Mouse (Mus musculus): Measurements from ENCODE around the gene Tbl3. TPM values are rescaled to one million over a fixed set of nuclear protein-coding genes. Genes with fewer than 3 reads are reported as not detected.

Tbl3 gene
- polyA plus RNA-seq, 1 experiment from 2014 or later = 50.5 TPM

- peaks cover 16% of the 10 kb centered on the region for H3K4me1 ChIP-seq (replicated peaks; ENCODE audit: insufficient read depth, low read length)
- ATAC-seq (replicated peaks; ENCODE audit: low FRiP score, low read depth) (no peak), DNase-seq (ENCODE audit: low spot score) (no peak)
- H3K27ac ChIP-seq = no peak overlapping the region
- no peak for TF ChIP-seq CTCF (IDR thresholded peaks at IDR 0.05; ENCODE audit: low read depth)
- H3K9me3 ChIP-seq (replicated peaks; ENCODE audit: low read length) = no peaks in the 10 kb centered on the region
- no peak overlapping the region for H3K4me2 ChIP-seq (ENCODE audit: low read length)
- H3K4me3 ChIP-seq (replicated peaks; ENCODE audit: low read depth, low read length) = no peak overlapping the region
- whole genome bisulfite sequencing = 78% methylated on average over 4 of the region's 4 CpGs
- peaks cover 5% of the 10 kb centered on the region; the same call in 1 of the 2 replicates for H3K27me3 ChIP-seq (ENCODE audit: insufficient read depth, low read length)
- H3K9ac ChIP-seq (ENCODE audit: low read depth, low read length) = no peak overlapping the region
- H3K36me3 ChIP-seq (ENCODE audit: insufficient read depth, low read length) = no peaks in the 10 kb centered on the region
Measured at GRCm38 (mm10) chr17:24654969-24655368, 52.5 kb downstream of the Tbl3 start.

DNA sequence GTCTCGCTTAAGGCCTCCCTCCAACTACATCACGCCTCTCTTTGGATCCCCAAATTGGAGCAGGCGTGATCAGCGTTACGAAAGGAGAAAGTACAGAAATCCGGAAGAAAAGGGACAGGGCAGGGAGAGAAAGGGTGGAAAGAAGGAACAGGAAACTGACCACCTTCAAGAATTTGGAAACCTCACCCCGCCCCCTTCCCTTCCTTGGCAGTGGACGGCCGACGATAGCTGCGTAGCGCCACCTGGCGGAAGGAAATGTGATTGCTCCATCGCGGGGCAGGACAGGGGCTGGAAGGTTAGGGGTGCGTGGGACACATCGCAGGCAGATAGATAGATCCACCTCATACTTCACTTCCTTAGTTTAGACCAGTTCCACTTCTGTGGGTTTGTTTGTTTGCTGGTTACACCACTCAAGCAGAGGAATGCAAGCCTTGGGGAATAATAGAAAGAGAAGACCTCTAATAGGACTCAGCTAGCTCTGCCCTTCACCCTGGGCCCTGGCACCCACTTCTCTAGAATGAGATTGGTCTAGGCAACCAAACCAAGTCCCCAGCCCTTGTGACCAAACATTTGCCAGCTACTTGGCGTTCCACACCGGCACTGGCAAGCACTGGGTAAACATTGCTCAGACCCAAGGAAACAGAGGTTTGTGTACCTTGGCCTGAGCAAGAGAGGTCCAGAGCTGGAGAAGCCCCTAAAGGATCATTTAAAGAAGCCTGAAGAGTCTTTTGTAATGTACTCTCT is 53.3 kb downstream of the Tbl3 start:
- H3K9me3 ChIP-seq (replicated peaks; ENCODE audit: low read length) = no peaks in the 10 kb centered on the region
- no peak overlapping the region for H3K9ac ChIP-seq (ENCODE audit: low read depth, low read length)
- WGBS = 2% methylated on average over 19 of the region's 19 CpGs
- H3K4me2 ChIP-seq (ENCODE audit: low read length) = peak overlapping the region; percentile 54
- no peaks in the 10 kb centered on the region for H3K36me3 ChIP-seq (ENCODE audit: insufficient read depth, low read length)
- H3K27ac ChIP-seq = no peak overlapping the region
- peak; percentile 99 for TF ChIP-seq CTCF (IDR thresholded peaks at IDR 0.05; ENCODE audit: low read depth)
- H3K27me3 ChIP-seq (ENCODE audit: insufficient read depth, low read length) = peaks cover 5% of the 10 kb centered on the region; the same call in 1 of the 2 replicates
- peaks cover 23% of the 10 kb centered on the region for H3K4me1 ChIP-seq (replicated peaks; ENCODE audit: insufficient read depth, low read length)
- peak; percentile 12; the same call in 1 of the 2 replicates for ATAC-seq (replicated peaks; ENCODE audit: low FRiP score, low read depth)
- peak; percentile 95 for DNase-seq (ENCODE audit: low spot score)
- H3K4me3 ChIP-seq (replicated peaks; ENCODE audit: low read depth, low read length) = peak overlapping the region; percentile 16; the same call in 1 of the 2 replicates

DNA sequence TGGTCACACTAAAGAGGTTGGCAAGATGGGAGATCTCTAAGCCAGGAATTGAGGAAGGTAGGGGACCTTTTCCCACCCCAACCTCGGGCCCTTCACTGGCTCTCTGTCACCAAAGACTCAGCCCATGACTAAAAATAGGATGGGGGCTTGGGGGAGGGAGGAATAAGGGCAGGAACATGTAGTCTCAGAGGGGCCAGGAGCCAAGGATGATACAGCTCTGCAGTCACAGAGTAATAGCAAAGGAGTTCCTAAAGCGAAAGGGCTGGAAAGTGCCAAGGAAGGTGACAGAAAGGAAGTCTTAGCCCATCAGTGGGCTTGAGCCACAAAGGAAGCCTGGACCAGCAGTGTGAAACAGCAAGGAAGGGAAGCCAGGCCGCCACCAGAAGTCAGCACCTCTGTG is 55.6 kb downstream of the Tbl3 start:
- 0 out of 2 replicates have a peak, but pooled peaks cover 6% of the 10 kb centered on the region for H3K36me3 ChIP-seq (ENCODE audit: insufficient read depth, low read length)
- H3K4me2 ChIP-seq (ENCODE audit: low read length) = no peak overlapping the region
- no peaks in the 10 kb centered on the region for H3K9me3 ChIP-seq (replicated peaks; ENCODE audit: low read length)
- TF ChIP-seq CTCF (IDR thresholded peaks at IDR 0.05; ENCODE audit: low read depth) = no peak
- no peak overlapping the region for H3K27ac ChIP-seq
- WGBS = 74% methylated on average over 3 of the region's 3 CpGs
- H3K27me3 ChIP-seq (ENCODE audit: insufficient read depth, low read length) = peaks cover under 1% of the 10 kb centered on the region; the same call in 1 of the 2 replicates
- ATAC-seq (replicated peaks; ENCODE audit: low FRiP score, low read depth) (no peak), DNase-seq (ENCODE audit: low spot score) (no peak)
- no peak overlapping the region for H3K4me3 ChIP-seq (replicated peaks; ENCODE audit: low read depth, low read length)
- H3K4me1 ChIP-seq (replicated peaks; ENCODE audit: insufficient read depth, low read length) = peaks cover 12% of the 10 kb centered on the region
- H3K9ac ChIP-seq (ENCODE audit: low read depth, low read length) = no peak overlapping the region

GRCm38 (mm10) chr17:24650766-24651165 is 56.7 kb downstream of the Tbl3 start:
- ATAC-seq (replicated peaks; ENCODE audit: low FRiP score, low read depth) (no peak), DNase-seq (ENCODE audit: low spot score) (no peak)
- Histone ChIP-seq H3K9ac (ENCODE audit: low read depth, low read length) (no peak overlapping the region), H3K4me3 (replicated peaks; ENCODE audit: low read depth, low read length) (no peak overlapping the region), H3K4me2 (ENCODE audit: low read length) (no peak overlapping the region), H3K27me3 (ENCODE audit: insufficient read depth, low read length) (no peaks in the 10 kb centered on the region), H3K9me3 (replicated peaks; ENCODE audit: low read length) (no peaks in the 10 kb centered on the region), H3K27ac (no peak overlapping the region), H3K36me3 (ENCODE audit: insufficient read depth, low read length) (0 out of 2 replicates have a peak, but pooled peaks cover 6% of the 10 kb centered on the region), H3K4me1 (replicated peaks; ENCODE audit: insufficient read depth, low read length) (peaks cover 14% of the 10 kb centered on the region)
- WGBS = 73% methylated on average over 4 of the region's 4 CpGs
- TF ChIP-seq CTCF (IDR thresholded peaks at IDR 0.05; ENCODE audit: low read depth) = no peak

- Histone ChIP-seq H3K27me3 (ENCODE audit: insufficient read depth, low read length) (no peaks in the 10 kb centered on the region), H3K4me3 (replicated peaks; ENCODE audit: low read depth, low read length) (peak within 1 kb of the TSS; percentile 65), H3K4me2 (ENCODE audit: low read length) (peak within 1 kb of the TSS; percentile 80), H3K9ac (ENCODE audit: low read depth, low read length) (peak within 1 kb of the TSS; percentile 82), H3K36me3 (ENCODE audit: insufficient read depth, low read length) (0 out of 2 replicates have a peak, but pooled peaks cover 6% of the 10 kb centered on the region), H3K27ac (peak within 1 kb of the TSS; percentile 65), H3K4me1 (replicated peaks; ENCODE audit: insufficient read depth, low read length) (peaks cover 20% of the 10 kb centered on the region), H3K9me3 (replicated peaks; ENCODE audit: low read length) (no peaks in the 10 kb centered on the region)
- WGBS = under 1% methylated on average over 26 of the region's 41 CpGs
- no peak for TF ChIP-seq CTCF (IDR thresholded peaks at IDR 0.05; ENCODE audit: low read depth)
- DNase-seq (ENCODE audit: low spot score) = peak; percentile 75
- ATAC-seq (replicated peaks; ENCODE audit: low FRiP score, low read depth) = peak; percentile 39
Measured at GRCm38 (mm10) chr17:24650070-24650616, 57.3 kb downstream of the Tbl3 start, which contains the start of gene Slc9a3r2. Slc9a3r2 (minus strand) TSS chr17:24650327.

DNA sequence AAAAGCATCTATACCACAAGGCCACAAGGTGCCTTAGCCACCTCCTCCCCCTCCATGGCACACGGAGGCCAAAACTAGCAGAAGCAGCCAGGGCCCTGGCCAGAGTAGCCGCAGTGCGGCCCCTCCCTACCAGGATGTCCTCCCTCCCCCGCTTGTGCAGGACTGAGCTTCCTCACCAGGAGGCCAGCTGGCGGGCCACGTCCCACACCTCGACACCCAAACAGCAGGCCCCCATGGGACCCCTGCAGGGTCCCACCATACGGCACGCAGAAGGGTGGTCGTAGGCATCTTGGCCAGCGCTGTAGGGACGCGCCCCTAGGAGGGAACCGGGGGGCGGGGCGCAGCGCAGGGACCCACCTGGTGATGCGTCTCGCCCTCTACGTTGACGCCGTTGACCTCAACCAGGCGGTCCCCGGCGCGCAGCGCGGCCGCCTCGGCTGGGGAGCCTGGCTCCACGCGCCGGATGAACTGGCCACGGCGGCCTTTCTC is 57.8 kb downstream of the Tbl3 start:
- H3K36me3 ChIP-seq (ENCODE audit: insufficient read depth, low read length) = 0 out of 2 replicates have a peak, but pooled peaks cover 6% of the 10 kb centered on the region
- 1% methylated on average over 35 of the region's 35 CpGs for WGBS
- no peaks in the 10 kb centered on the region for H3K9me3 ChIP-seq (replicated peaks; ENCODE audit: low read length)
- peak overlapping the region; percentile 82 for H3K9ac ChIP-seq (ENCODE audit: low read depth, low read length)
- no peaks in the 10 kb centered on the region for H3K27me3 ChIP-seq (ENCODE audit: insufficient read depth, low read length)
- peak overlapping the region; percentile 65 for H3K27ac ChIP-seq
- H3K4me1 ChIP-seq (replicated peaks; ENCODE audit: insufficient read depth, low read length) = peaks cover 25% of the 10 kb centered on the region
- ATAC-seq (replicated peaks; ENCODE audit: low FRiP score, low read depth) (peak; percentile 35), DNase-seq (ENCODE audit: low spot score) (peak; percentile 58)
- TF ChIP-seq CTCF (IDR thresholded peaks at IDR 0.05; ENCODE audit: low read depth) = no peak
- H3K4me3 ChIP-seq (replicated peaks; ENCODE audit: low read depth, low read length) = peak overlapping the region; percentile 65
- H3K4me2 ChIP-seq (ENCODE audit: low read length) = peak overlapping the region; percentile 80
